Mouse (Mus musculus): Measurements from ENCODE around the gene St3gal5.

GRCm38 (mm10) chr6:72190577-72190976, 93.2 kb downstream of the St3gal5 start:
- TF ChIP-seq EP300 (IDR thresholded peaks at IDR 0.05; ENCODE audit: low read depth) (no peak), CTCF (IDR thresholded peaks at IDR 0.05; ENCODE audit: low read depth) (no peak)
